Mouse (Mus musculus) testis, adult 2 months (tissue): ENCODE results near the gene Actn1.

ENCODE experiments used
- CTCF ChIP-seq: fragments of 200-500 bp; IDR thresholded peaks from 2 replicates; pipeline ENCODE4 v1.5.1; 2012; ENCODE audit warnings: low read depth, mild to moderate bottlenecking, inconsistent platforms, low read length, moderate library complexity; ENCODE audit not compliant: control insufficient read depth, insufficient read depth, insufficient replicate concordance
- POLR2A ChIP-seq: fragments of 200-500 bp; IDR thresholded peaks from 2 replicates; pipeline ENCODE4 v1.6.1; 2012; ENCODE audit warnings: low read depth, mild to moderate bottlenecking, inconsistent platforms, low read length, moderate library complexity; ENCODE audit not compliant: control insufficient read depth

DNA sequence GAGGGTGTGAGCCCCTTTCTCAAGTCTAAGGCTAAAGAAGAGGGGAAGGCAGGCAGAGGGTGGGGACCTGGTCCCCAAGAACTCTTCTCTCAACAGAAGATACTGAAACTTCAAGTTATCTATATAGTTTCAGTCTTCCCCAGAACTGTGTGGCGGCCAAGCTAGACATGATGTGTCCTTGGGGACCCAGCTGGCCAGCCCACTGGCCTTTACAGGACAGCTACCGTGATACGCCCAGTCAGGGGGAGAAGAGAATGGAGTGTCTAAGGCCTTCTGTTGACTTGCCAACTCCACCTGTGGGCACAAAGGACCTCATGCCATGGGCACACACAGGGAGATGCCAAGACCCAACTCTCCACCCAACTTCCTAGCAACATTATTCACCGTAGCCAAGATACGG, 31.8 kb downstream of the Actn1 start:
- no peak for TF ChIP-seq CTCF
- no peak for TF ChIP-seq POLR2A
